Mouse (Mus musculus) heart, embryonic 16.5 days (tissue): ENCODE data around the gene Nedd4. TPM values are rescaled to one million over a fixed set of nuclear protein-coding genes. Genes with fewer than 3 reads are reported as not detected.

Experiments used
- ATAC-seq: fragments of 200-750 bp; cut with Nextera tagmentation; replicated peaks from 2 replicates; pipeline ENCODE4 v1.8.0; 2017; ENCODE audit warnings: moderate number of reproducible peaks; ENCODE audit not compliant: insufficient read depth, low FRiP score; ENCODE audit errors: extremely low read depth
- H3K27ac ChIP-seq: fragments of 300-500 bp; sonication (generic); 2 replicates; pipeline ENCODE4 v1.5.1; 2014; ENCODE audit warnings: mild to moderate bottlenecking, low read length, control low read depth, moderate library complexity
- H3K27me3 ChIP-seq: fragments of 300-500 bp; sonication (generic); 2 replicates; pipeline ENCODE4 v1.6.1; 2014; ENCODE audit warnings: low read length, mixed read lengths; ENCODE audit not compliant: control insufficient read depth, insufficient read depth
- H3K36me3 ChIP-seq: fragments of 300-500 bp; sonication (generic); 2 replicates; pipeline ENCODE4 v1.6.1; 2014; ENCODE audit not compliant: control insufficient read depth, insufficient read depth
- H3K4me1 ChIP-seq: fragments of 300-500 bp; sonication (generic); 2 replicates; pipeline ENCODE4 v1.6.1; 2014; ENCODE audit warnings: low read length, mixed read lengths; ENCODE audit not compliant: control insufficient read depth, insufficient read depth
- H3K4me2 ChIP-seq: fragments of 300-500 bp; sonication (generic); 2 replicates; pipeline ENCODE4 v1.6.1; 2014; ENCODE audit warnings: low read depth, mild to moderate bottlenecking, control low read depth, low read length
- H3K4me3 ChIP-seq: fragments of 300-500 bp; sonication (generic); 2 replicates; pipeline ENCODE4 v1.5.1; 2014; ENCODE audit warnings: mild to moderate bottlenecking, control low read depth, low read length
- H3K9ac ChIP-seq: fragments of 300-500 bp; sonication (generic); 2 replicates; pipeline ENCODE4 v1.6.1; 2014; ENCODE audit warnings: low read length, control low read depth
- H3K9me3 ChIP-seq: fragments of 300-500 bp; sonication (generic); replicated peaks from 2 replicates; pipeline ENCODE4 v1.6.1; 2016; ENCODE audit warnings: low read length; ENCODE audit not compliant: control insufficient read depth
- WGBS: fragments of 180-500 bp; shearing (Covaris S2); extraction: QIAGEN DNeasy Blood & Tissue Kit; methylation state at CpG from one replicate; pipeline ENCODE4 v1.1.7; 2014; 5-methylcytosine and 5-hydroxymethylcytosine counted together
- polyA plus RNA-seq: library from polyadenylated mRNA; unstranded; fragments of >200 nt; fragmentation: Nextera tagmentation; extraction: Ambion mirVana; gene quantifications from 2 replicates; pipeline ENCODE4 v1.2.1, GENCODE M21; 2015

Gene Nedd4
- 428 and 482 TPM in 2 replicates for polyA plus RNA-seq

- peak; percentile 92 for ATAC-seq
These were observed at the start of gene Nedd4 for GRCm38 (mm10) chr9:72661895-72662661. Nedd4 (plus strand) TSS chr9:72662346.

GRCm38 (mm10) chr9:72613884-72614283, 48.3 kb upstream of the Nedd4 start:
- 53% methylated on average over 2 of the region's 2 CpGs for WGBS
- H3K9ac ChIP-seq: no peak overlapping the region
- H3K4me3 ChIP-seq: no peak overlapping the region
- ATAC-seq: no peak
- no peaks in the 10 kb centered on the region for H3K9me3 ChIP-seq
- no peak overlapping the region for H3K4me2 ChIP-seq
- H3K27me3 ChIP-seq: no peaks in the 10 kb centered on the region
- peaks cover 30% of the 10 kb centered on the region for H3K36me3 ChIP-seq
- H3K4me1 ChIP-seq: no peaks in the 10 kb centered on the region
- H3K27ac ChIP-seq: no peak overlapping the region

More at GRCm38 (mm10) chr9:72661895-72662661, at the start of gene Nedd4:
- no peaks in the 10 kb centered on the region for H3K27me3 ChIP-seq
- H3K27ac ChIP-seq: peak within 1 kb of the TSS; percentile 97
- peaks cover 33% of the 10 kb centered on the region for H3K4me1 ChIP-seq
- peak within 1 kb of the TSS; percentile 70 for H3K4me3 ChIP-seq
- peak within 1 kb of the TSS; percentile 90 for H3K4me2 ChIP-seq
- peak within 1 kb of the TSS; percentile 95 for H3K9ac ChIP-seq
- no peaks in the 10 kb centered on the region for H3K9me3 ChIP-seq
- H3K36me3 ChIP-seq: peaks cover 21% of the 10 kb centered on the region
- 1% methylated on average over 66 of the region's 83 CpGs for WGBS

- Histone ChIP-seq H3K9me3 (no peaks in the 10 kb centered on the region), H3K4me3 (no peak overlapping the region), H3K4me1 (no peaks in the 10 kb centered on the region), H3K9ac (no peak overlapping the region), H3K27ac (no peak overlapping the region), H3K4me2 (no peak overlapping the region), H3K36me3 (peaks cover 30% of the 10 kb centered on the region), H3K27me3 (no peaks in the 10 kb centered on the region)
- 83% methylated on average over 6 of the region's 6 CpGs for WGBS
- no peak for ATAC-seq
These were observed 47.2 kb upstream of the Nedd4 start for GRCm38 (mm10) chr9:72614786-72615480.

GRCm38 (mm10) chr9:72618037-72618436, 44.1 kb upstream of the Nedd4 start:
- 80% methylated on average over 3 of the region's 3 CpGs for WGBS
- Histone ChIP-seq H3K27ac (no peak overlapping the region), H3K4me3 (no peak overlapping the region), H3K9me3 (no peaks in the 10 kb centered on the region), H3K4me2 (no peak overlapping the region), H3K4me1 (no peaks in the 10 kb centered on the region), H3K9ac (no peak overlapping the region), H3K36me3 (peaks cover 24% of the 10 kb centered on the region), H3K27me3 (no peaks in the 10 kb centered on the region)
- ATAC-seq: no peak

GRCm38 (mm10) chr9:72623605-72624004, 38.5 kb upstream of the Nedd4 start:
- no peak for ATAC-seq
- Histone ChIP-seq H3K9ac (no peak overlapping the region), H3K4me1 (peaks cover 12% of the 10 kb centered on the region), H3K4me2 (no peak overlapping the region), H3K27me3 (no peaks in the 10 kb centered on the region), H3K27ac (no peak overlapping the region), H3K4me3 (no peak overlapping the region), H3K9me3 (no peaks in the 10 kb centered on the region), H3K36me3 (peaks cover 3% of the 10 kb centered on the region)
- 85% methylated on average over 1 of the region's 1 CpGs for WGBS

- Histone ChIP-seq H3K4me2 (no peak overlapping the region), H3K4me3 (no peak overlapping the region), H3K9ac (no peak overlapping the region), H3K27ac (peak overlapping the region; percentile 96), H3K27me3 (no peaks in the 10 kb centered on the region), H3K36me3 (no peaks in the 10 kb centered on the region), H3K4me1 (peaks cover 19% of the 10 kb centered on the region), H3K9me3 (no peaks in the 10 kb centered on the region)
- WGBS: 71% methylated on average over 1 of the region's 1 CpGs
- ATAC-seq: no peak
These were observed 34.5 kb upstream of the Nedd4 start for GRCm38 (mm10) chr9:72627598-72627997.

- no peak overlapping the region for H3K4me3 ChIP-seq
- H3K4me2 ChIP-seq: peak overlapping the region; percentile 41
- ATAC-seq: peak; percentile 95
- H3K27me3 ChIP-seq: no peaks in the 10 kb centered on the region
- H3K27ac ChIP-seq: peak overlapping the region; percentile 96
- peak overlapping the region; percentile 54; the same call in 1 of the 2 replicates for H3K9ac ChIP-seq
- H3K36me3 ChIP-seq: no peaks in the 10 kb centered on the region
- 2% methylated on average over 2 of the region's 2 CpGs for whole genome bisulfite sequencing
- no peaks in the 10 kb centered on the region for H3K9me3 ChIP-seq
- H3K4me1 ChIP-seq: peaks cover 19% of the 10 kb centered on the region
These were observed 33.6 kb upstream of the Nedd4 start for GRCm38 (mm10) chr9:72628591-72628990.

GRCm38 (mm10) chr9:72632198-72632597, 29.9 kb upstream of the Nedd4 start:
- H3K27me3 ChIP-seq: no peaks in the 10 kb centered on the region
- H3K27ac ChIP-seq: peak overlapping the region; percentile 62; the same call in 1 of the 2 replicates
- no peak overlapping the region for H3K4me3 ChIP-seq
- no peak for ATAC-seq
- H3K4me1 ChIP-seq: peaks cover 19% of the 10 kb centered on the region
- H3K9ac ChIP-seq: no peak overlapping the region
- 15% methylated on average over 1 of the region's 1 CpGs for WGBS
- H3K4me2 ChIP-seq: no peak overlapping the region
- no peaks in the 10 kb centered on the region for H3K9me3 ChIP-seq
- no peaks in the 10 kb centered on the region for H3K36me3 ChIP-seq

- Histone ChIP-seq H3K9me3 (no peaks in the 10 kb centered on the region), H3K27me3 (no peaks in the 10 kb centered on the region), H3K36me3 (no peaks in the 10 kb centered on the region), H3K4me1 (peaks cover 13% of the 10 kb centered on the region), H3K27ac (no peak overlapping the region), H3K9ac (no peak overlapping the region), H3K4me2 (no peak overlapping the region), H3K4me3 (no peak overlapping the region)
- no peak for ATAC-seq
These were observed 27.0 kb upstream of the Nedd4 start for GRCm38 (mm10) chr9:72635134-72635533.
